Mouse (Mus musculus) megakaryocyte, adult 5-6 weeks (primary cell): ENCODE results near the gene H2-T23. TPM values are rescaled to one million over a fixed set of nuclear protein-coding genes. Genes with fewer than 3 reads are reported as not detected.
"Not testable (repeated sequence)": the region's sequence is repeated elsewhere in the genome, so short reads cannot be mapped to it uniquely, and the experiment has no call there.

Experiments used
- ATAC-seq: 2 replicates; pipeline ENCODE4 v1.8.0; 2016; ENCODE audit warnings: mild to moderate bottlenecking, inconsistent platforms; ENCODE audit not compliant: poor library complexity, severe bottlenecking
- total RNA-seq, 2 experiments: library from RNA; stranded (forward) in 1 of 2; stranded (reverse) in 1 of 2; fragments of 153-499, 151-499 nt in 1 of 2; fragments of 221-1000, 200-1000 nt in 1 of 2; gene quantifications; 2 replicates each; pipeline versions ENCODE4 v1.2.3 to v1.2.4; 2015 to 2017

H2-T23 gene
- total RNA-seq (2015): 211 and 216 TPM in 2 replicates
- 185 and 224 TPM in 2 replicates for total RNA-seq (2017)

DNA sequence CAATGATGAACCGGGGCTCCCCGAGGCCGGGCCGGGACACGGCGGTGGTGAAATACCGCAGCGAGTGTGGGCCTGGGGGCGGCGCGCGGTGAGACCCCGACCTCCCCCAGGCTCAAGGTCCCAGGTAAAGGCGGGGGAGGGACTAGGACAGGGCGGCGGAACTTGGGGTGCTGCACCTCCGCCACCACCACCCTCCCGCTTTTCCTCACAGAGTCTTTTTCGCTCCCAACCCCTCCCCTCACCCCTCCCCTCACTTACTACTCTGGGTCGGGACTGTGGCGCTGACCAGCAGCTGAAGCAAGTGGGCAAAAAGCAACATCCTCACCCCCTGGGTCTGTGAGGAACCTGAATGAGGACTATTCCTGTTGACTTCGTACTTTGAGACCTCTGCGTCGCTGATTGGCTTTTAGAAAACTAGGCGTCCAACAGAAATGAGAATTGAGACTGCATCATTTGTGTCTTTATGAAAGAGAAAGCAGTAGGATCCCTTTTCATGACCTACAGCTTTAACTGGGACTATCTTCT lies at the start of gene H2-T23:
Gene H2-T23 (minus strand): TSS at position 505 of the 525 bp plus-strand sequence.
- ATAC-seq: peak; percentile 86

DNA sequence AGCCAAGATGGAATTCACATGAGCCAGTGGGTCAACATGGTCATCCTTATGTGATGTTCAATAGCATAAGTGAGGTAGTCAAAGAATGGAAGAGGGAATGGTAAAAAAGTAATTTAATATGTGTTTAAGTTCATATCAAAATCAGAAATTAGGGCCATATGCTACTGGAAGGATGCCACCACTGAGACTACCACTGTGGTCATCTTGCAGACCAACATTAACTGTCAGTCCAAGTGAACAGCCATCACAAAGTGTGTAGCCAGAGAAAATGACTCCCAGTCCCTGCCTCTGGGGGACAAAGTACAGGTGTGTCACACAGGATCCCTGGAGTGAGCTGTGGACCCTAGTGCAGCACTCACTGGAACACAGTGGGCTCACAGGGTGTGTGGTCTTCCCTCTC lies 49.2 kb upstream of the H2-T23 start:
- not testable (repeated sequence) for ATAC-seq

DNA sequence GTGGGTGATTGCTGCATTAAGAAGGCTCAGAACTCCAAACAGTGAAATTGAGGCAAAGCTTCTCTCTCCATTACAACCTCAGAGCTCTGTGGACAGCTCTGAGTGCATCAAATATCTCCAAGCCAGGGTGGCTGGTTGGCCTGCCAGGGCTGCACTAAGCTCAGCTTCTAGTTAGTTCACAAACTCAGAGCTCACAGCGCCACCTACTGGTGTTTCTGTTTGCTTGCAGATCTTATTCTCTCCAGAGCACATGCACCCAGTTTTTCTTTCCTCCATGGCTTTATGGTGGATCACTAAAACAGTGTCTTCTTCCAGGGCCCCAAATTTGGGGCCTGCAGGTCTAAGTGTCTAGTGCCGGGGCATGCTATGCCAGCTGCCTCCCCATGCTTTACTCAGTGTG lies 28.2 kb upstream of the H2-T23 start:
- ATAC-seq: peak; percentile 84

DNA sequence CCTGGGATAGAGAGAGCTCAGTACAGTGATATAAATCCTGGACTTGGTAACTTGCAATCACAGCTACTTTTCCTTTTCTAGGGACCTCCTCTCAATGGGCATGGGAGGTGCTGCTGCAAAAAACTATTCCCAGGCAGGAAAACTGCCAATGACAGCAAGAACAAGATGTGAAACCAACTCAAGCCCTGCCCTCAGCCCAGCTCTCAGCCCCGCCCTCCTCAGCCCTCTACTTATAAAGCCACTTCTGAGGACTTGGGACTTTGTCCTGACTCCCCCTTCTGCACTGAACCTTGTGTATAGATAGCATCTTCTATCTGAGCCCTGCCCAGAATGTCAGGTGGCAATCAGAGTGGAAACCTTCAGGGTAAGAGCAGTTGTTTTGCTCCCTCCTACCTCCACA lies 25.7 kb upstream of the H2-T23 start, which contains the start of gene Gm11127:
Gene Gm11127 (minus strand): TSS at position 10 of the 400 bp plus-strand sequence.
- ATAC-seq: not testable (repeated sequence)

DNA sequence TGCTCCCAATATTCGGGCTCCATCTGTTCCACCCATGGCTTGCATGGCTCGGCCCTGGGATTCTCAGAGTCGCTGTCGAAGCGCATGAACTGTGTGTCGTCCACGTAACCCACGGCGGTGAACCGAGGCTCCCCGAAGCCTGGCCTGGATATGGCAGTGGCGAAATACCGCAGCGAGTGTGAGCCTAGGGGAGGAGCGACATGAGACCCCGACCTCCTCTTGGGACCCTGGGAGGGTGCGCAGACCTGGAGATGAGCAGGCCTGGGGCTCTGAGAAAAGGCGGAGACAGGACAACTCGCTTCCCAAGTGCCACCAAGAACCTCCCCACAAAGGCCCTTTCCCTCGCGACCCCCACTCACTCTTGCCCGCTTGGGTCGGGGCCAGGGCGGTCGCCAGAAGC lies 25.3 kb upstream of the H2-T23 start:
- ATAC-seq: not testable (repeated sequence)

DNA sequence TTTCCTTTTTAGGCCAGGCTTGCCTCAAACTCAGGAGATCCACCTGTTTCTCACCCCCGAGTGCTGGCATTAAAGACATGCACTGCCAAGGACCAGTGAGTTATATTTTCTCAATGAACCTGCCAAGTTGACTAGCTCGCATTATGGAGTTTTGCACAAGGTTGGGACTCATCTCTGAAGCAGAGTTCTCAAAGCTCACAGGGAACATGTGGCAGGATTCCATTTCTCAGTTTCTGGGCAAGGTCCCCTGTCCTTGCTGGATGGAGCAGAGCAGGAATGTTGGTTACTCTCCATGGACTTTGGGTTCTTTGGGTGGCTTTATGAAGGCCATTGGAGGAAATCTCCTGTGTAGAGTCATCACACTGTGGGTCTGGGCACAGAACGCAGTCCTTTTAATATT lies 10.6 kb upstream of the H2-T23 start:
- ATAC-seq: no peak

DNA sequence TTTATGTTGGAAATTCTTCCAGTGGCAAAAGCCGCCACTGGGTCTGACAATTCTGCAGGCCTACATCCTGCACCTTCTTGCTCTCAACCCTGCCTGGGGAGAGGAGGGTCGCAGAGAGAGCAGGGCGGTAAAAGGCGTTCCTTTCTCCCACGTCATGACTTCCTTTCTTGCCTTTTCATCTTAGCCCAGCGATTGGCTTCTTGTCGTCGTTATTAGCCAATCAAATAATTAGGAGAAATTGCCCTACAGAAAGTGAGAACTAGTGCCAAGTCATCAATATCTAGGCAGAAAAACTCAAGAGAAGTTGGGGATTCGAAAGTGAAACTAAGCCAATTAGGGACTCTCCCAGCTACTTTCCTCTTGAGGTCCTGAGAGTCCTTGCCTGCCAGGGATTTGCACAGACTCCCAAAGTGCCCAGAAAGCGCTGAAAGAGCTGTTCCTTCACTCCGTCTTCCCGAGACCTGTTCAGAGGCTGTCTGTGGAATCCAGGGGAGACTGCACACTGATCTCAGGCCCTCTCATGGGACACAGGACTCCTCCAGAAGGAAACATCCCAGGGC lies 10.0 kb upstream of the H2-T23 start, which contains the start of the genes H2-T22 and Gm6034:
Gene H2-T22 (minus strand): TSS at position 138 of the 560 bp plus-strand sequence.
Gene Gm6034 (plus strand): TSS at position 352 of the 560 bp plus-strand sequence.
- ATAC-seq: peak; percentile 94

DNA sequence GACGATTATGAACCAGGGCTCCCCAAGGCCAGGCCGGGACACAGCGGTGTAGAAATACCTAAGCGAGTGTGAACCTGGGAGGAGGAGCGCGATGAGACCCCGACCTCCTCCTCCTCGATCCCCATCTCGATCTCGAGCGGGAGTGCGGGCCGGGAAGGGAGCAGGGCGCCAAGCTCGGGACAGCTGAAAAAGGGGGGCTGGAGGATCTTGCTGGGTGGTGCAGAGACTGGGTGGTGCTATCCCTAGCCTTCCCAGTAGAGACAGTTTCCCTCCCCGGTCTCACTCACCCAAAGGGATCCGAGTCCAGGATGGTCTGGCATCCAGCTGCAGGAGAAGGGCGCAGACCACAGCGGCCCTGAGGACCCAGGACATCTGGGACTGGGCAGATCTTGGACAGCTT lies 9.4 kb upstream of the H2-T23 start:
- ATAC-seq: peak; percentile 35

DNA sequence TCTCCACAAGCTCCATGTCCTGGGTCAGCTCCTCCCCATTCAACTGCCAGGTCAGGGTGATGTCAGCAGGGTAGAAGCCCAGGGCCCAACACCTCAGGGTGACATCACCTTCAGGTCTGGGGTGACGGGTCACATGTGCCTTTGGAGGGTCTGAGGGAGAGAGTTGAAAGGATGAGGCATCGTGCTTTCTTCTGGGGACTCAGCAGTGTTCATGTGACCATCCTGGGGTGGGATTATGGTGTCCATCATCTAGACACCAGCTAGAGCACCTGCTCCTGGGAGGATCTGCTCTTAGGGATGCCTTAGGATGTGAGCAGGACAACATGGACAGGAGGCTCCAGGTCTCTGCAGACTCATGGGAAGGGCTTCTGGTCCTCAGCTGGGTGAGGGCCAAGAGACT lies 7.9 kb upstream of the H2-T23 start:
- ATAC-seq: not testable (repeated sequence)

DNA sequence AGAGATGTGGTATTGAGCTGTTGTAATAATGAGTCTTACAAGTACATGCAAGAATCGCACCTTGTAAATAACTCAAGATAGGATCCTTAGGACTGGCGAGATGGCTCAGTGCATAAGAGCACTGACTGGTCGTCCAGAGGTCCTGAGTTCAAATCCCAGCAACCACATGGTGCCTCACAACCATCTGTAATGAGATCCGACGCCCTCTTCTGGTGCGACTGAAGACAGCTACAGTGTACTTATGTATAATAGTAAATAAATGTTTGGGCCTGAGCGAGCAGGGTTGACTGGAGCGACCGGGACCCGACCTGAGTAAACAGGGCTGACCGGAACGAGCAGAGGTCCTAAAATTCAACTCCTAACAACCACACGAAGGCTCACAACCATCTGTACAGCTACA lies 3.5 kb upstream of the H2-T23 start:
- ATAC-seq: not testable (repeated sequence)

DNA sequence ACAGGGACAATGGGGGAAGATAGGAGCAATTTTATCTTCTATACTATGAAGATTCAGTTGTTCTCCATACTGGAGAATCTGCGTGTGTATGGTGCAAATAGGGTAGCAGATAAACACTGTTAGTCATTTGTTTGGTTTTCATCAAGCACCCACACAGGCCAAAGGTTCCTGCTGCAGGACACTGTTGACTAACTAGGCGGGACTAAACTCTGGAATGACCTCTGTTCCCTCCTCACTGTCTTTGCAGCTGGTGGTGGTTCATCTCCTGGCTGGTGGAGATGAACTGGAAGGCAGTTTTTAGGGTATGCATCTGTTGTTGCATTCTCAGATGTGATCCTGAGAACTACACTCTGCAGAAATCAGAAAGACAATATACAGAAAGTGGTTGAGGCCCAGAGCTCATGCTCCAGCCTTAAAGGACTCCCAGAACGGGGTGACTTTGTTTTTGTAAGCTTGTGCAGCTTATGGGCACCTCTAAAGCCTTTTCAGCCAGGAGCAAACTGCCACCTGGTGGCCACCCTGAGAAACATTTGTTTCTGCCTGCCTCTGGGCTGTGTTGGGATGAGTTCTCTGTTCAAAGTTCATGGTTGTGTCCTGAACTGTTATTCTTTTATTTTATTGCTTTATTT lies 2.5 kb upstream of the H2-T23 start:
- ATAC-seq: peak; percentile 69

DNA sequence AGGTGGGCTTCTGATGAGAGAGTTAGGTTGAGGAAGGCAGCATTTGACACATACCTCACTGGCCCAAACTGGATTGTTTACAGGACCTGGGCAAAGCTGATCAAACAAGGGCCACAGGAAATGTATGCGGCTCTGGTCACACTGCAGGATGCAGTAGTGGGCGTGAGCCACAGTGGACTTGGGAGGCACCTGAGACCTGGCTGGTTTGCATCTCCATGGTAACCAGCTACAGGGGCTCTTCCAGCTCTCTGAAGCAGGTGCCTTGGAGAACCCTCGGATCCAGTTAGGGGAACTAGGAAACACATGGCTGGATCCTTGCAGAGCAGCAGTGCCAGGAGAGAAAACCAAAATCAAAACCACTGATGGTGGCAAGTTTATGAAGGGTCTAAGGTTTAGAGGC lies 1.9 kb upstream of the H2-T23 start:
- not testable (repeated sequence) for ATAC-seq

DNA sequence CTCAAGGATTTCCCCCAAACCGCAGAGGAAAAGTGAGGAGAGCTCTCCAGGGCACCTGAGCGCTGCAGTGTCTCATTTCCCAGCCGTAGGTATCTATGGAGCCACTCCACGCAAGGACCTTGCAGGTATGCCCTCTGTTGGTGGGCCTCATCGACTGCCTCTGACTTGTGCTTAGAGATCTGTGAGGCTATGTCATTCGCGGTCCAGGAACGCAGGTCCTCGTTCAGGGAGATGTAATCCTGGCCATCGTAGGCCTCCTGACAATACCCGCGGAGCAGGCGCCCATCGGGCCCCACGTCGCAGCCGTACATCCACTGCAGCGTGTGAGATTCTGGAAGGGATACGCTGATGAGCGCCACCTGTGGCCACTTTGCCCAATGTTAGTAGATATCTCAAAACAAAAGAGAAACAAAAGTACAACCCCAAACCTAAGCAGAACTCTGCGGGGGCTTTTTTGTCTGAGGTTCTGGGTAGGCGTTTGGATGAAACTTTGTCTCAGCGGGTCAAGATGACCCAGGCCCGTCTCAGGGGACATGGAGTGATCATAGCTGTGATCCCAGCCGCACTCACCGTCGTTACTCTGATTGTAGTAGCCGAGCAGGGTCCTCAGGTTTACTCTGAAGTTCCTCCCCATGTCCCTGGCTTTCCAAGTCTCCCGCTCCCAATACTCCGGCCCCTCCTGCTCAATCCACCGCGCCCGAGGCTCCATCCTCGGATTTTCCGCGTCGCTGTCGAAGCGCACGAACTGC lies 898 bp downstream of the H2-T23 start:
- ATAC-seq: peak; percentile 78

DNA sequence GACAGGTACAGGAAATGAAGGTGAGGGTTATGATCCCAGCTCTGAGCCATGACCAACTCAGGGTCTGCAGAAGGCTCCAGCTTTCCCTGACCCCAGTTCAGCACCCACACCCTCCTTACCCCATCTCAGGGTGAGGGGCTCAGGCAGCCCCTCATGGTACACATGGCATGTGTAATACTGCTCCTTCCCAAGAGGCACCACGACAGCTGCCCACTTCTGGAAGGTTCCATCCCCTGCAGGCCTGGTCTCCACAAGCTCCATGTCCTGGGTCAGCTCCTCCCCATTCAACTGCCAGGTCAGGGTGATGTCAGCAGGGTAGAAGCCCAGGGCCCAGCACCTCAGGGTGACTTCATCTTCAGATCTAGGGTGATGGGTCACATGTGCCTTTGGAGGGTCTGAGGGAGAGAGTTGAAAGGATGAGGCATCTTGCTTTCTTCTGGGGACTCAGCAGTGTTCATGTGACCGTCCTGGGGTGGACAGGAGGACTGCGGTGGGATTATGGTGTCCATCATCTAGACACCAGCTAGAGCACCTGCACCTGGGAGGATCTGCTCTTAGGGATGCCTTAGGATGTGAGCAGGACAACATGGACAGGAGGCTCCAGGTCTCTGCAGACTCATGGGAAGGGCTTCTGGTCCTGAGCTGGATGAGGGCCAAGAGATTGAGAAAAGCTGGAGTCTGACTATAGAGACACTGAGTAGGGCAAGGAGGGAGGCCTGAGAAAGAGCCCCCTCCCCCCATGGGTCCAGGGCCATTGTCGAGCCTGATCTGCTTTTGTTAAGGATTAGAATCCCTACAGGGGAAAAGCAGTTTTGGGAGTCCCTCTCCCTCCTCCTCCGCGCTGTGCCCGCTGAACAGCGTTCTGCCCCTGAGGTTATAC lies 1.7 kb downstream of the H2-T23 start:
- not testable (repeated sequence) for ATAC-seq

DNA sequence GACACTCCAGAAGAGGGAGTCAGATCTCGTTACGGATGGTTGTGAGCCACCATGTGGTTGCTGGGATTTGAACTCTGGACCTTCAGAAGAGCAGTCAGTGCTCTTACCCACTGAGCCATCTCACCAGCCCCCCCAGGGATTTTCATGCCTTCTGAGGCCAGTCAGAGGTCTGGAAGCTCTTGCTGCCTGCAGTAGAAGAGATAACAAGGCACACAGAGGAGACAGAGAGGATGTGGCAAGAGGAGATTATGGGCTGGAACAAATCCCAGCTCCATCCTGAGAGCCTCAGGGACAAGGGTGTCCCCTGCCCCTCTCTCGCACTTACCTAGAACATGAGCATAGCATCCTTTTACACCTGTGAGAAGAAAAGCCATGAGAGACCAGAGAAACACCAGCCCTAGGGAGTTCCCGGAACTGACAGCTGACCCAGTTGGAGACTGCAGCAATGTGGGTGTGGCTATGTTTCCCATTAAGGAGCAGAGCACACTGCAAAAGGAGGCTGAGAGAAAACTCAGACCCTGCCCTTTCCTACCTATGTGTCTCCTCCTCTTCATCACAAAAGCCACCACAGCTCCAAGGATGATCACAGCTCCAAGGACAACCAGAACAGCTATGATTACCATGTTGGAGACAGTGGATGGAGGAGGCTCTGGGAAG lies 2.5 kb downstream of the H2-T23 start:
- not testable (repeated sequence) for ATAC-seq

DNA sequence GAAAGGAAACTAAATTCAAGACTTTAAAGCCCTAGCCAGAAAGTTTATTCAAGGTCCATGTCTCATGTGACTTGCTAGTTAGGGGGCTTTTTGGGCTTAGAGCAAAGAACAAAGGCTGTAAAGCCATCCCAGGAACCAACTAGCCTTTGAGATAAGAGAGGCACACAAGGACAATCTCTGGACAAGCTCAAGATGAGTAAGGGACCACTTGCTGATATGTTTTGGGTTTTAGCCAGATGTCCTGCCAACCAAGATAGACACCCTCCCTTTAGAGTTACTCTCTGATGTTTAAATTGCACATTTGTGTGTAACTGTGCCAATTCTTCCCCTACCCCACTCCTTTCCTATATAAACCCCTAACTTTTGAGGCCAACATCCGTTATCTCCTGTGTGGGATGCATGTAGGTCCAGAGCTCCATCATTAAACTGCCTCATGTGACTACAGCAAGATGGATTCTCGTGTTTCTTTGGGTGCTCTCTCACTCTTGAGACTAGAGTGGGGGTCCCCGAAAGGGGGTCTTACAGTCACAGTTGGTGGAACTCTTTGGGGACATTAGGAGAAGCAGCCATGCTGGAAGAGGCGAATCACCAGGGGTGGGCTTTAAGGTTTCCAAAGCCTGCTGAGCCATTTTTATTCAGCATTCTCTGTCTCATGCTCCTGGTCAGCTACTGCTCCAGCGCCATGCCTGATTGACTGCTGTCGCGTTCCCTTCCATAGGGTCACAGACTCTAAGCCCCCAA lies 3.6 kb downstream of the H2-T23 start:
- ATAC-seq: no peak

DNA sequence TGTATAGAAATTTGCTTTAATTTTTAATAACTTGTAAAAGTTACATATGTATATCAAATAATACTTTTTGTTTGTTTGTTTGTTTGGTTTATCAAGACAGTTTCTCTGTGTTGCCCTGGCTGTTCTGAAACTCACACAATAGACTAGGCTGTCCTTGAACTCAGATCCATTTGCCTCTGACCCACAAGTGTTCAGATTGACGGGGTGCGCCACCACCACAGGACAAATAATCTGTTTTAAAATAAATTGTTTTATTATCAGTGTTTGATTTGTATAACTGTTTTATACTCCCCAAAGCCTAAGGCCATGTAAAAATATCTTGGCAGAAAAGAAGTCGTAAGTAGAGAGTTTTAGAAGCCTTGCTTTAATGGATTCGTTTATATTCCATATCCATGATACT lies 5.0 kb downstream of the H2-T23 start:
- ATAC-seq: no peak

DNA sequence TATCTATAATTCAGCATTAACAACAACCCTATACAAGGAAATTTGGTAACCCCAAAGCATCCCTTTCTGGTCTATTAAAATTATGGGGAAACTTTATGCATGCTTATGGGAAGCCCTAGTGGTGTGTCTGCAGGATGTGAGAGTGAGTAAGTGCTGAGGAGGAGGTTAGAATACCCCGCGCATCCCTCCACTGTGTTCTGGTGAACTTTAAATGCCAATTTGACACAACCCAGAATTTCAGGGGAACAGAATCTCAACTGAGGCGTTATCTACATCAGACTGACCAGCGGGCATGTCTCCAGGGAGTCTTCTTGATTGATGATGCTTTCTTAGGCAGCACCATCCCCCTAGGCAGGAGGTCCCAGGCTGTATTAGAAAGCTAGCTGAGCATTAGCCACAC lies 6.8 kb downstream of the H2-T23 start:
- ATAC-seq: no peak

DNA sequence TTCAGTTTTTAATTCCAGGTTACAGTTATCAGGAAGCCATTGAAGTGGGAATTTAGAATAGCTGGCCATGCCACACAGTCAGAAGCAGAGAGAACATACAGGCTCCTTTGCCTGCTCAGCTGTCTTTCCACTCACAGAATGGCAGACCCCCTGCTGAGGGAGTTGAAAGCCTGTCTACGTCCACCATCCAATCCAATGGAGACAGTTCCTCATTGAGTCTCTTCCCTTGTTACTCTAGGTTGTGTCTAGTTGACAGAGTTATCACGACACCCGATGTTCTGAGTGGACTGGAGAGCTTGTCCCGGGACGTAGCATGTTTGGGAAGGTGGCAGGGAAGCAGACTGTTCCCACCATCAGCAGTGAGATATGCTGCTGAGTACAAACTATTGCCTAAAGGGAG lies 7.5 kb downstream of the H2-T23 start:
- ATAC-seq: no peak
